9 mouse cellular contexts compared by ENCODE assay signal in genomic region chr10:80935241-80935640, GRCm38 (mm10). TPM values are rescaled to one million over a fixed set of nuclear protein-coding genes. Genes with fewer than 3 reads are reported as not detected.
DNase-seq lines count a peak whose midpoint lies in the region; ATAC-seq and TF ChIP-seq lines count a peak whose summit lies in the region.
"Had no signal": no experiment of that assay in that cellular context is flagged by ENCODE, and none has a peak within 500 bp of the region (broad histone marks: within the 10 kb centered on the region; RNA-seq: fewer than 3 reads in every experiment).

No protein-coding gene starts in this region.

- no peak for ATAC-seq in kidney, embryonic 15.5 days (replicated peaks; ENCODE audit: low FRiP score)
- no peak for ATAC-seq in heart, embryonic 13.5 days (ENCODE audit: extremely low read depth, insufficient number of reproducible peaks, low FRiP score, low TSS enrichment)
- no peak for ATAC-seq in liver, embryonic 15.5 days (ENCODE audit: insufficient read depth)
- no peak for ATAC-seq in activated CD4-positive, CD25-positive, alpha-beta regulatory T cell, adult 4 months

- peaks cover 79% of the 10 kb centered on the region for H3K27me3 ChIP-seq in kidney, embryonic 15.5 days
- H3K27me3 ChIP-seq in kidney, adult 2 months (replicated peaks; ENCODE audit: control insufficient read depth, insufficient read depth, low read length), result no peaks in the 10 kb centered on the region
- peaks cover 56% of the 10 kb centered on the region for H3K27me3 ChIP-seq in E14TG2a.4 (ENCODE audit: insufficient read depth, low read length)
- peaks cover 33% of the 10 kb centered on the region for H3K27me3 ChIP-seq in heart, embryonic 13.5 days (replicated peaks)
- peaks cover 99% of the 10 kb centered on the region for H3K27me3 ChIP-seq in liver, embryonic 15.5 days

- 0 out of 2 replicates have a peak overlapping the region, but pooled peaks have one; percentile 27 for H3K27ac ChIP-seq in kidney, embryonic 15.5 days
- H3K27ac ChIP-seq in kidney, adult 2 months (ENCODE audit: insufficient read depth, low read depth, low read length), result no peak overlapping the region
- peak overlapping the region; percentile 53 for H3K27ac ChIP-seq in heart, embryonic 13.5 days (replicated peaks)
- no peak overlapping the region for H3K27ac ChIP-seq in liver, embryonic 15.5 days (replicated peaks)

- H3K9me3 ChIP-seq in kidney, embryonic 15.5 days (replicated peaks), result no peaks in the 10 kb centered on the region
- H3K9me3 ChIP-seq in E14TG2a.4 (ENCODE audit: low read length), result no peaks in the 10 kb centered on the region
- no peaks in the 10 kb centered on the region for H3K9me3 ChIP-seq in heart, embryonic 13.5 days
- H3K9me3 ChIP-seq in liver, embryonic 15.5 days (replicated peaks), result no peaks in the 10 kb centered on the region

- H3K36me3 ChIP-seq in kidney, embryonic 15.5 days, result no peaks in the 10 kb centered on the region
- no peaks in the 10 kb centered on the region for H3K36me3 ChIP-seq in kidney, adult 2 months (ENCODE audit: control insufficient read depth, insufficient read depth, low read length)
- peaks cover 8% of the 10 kb centered on the region for H3K36me3 ChIP-seq in E14TG2a.4 (ENCODE audit: insufficient read depth, low read length)
- peaks cover 3% of the 10 kb centered on the region; the same call in 1 of the 2 replicates for H3K36me3 ChIP-seq in heart, embryonic 13.5 days
- no peaks in the 10 kb centered on the region for H3K36me3 ChIP-seq in liver, embryonic 15.5 days (replicated peaks)

- peaks cover 93% of the 10 kb centered on the region for H3K4me1 ChIP-seq in kidney, embryonic 15.5 days
- H3K4me1 ChIP-seq in kidney, adult 2 months (ENCODE audit: control insufficient read depth, insufficient read depth, low read length), result peaks cover 11% of the 10 kb centered on the region
- peaks cover 99% of the 10 kb centered on the region for H3K4me1 ChIP-seq in E14TG2a.4 (replicated peaks; ENCODE audit: low read depth, low read length)
- H3K4me1 ChIP-seq in heart, embryonic 13.5 days, result peaks cover 99% of the 10 kb centered on the region
- H3K4me1 ChIP-seq in liver, embryonic 15.5 days (replicated peaks), result peaks cover 92% of the 10 kb centered on the region

- H3K9ac ChIP-seq in kidney, embryonic 15.5 days, result no peak overlapping the region
- H3K9ac ChIP-seq in heart, embryonic 13.5 days, result peak overlapping the region; percentile 86
- H3K9ac ChIP-seq in liver, embryonic 15.5 days, result no peak overlapping the region

- TF ChIP-seq CTCF in kidney, adult 2 months (conservative IDR thresholded peaks at IDR 0.05; ENCODE audit: insufficient read depth, insufficient read length, low read depth, low read length), result no peak
- no peak for TF ChIP-seq CTCF in E14TG2a.4 (conservative IDR thresholded peaks at IDR 0.05; ENCODE audit: low read length)

- peak overlapping the region; percentile 68 for H3K4me2 ChIP-seq in kidney, embryonic 15.5 days
- H3K4me2 ChIP-seq in heart, embryonic 13.5 days, result peak overlapping the region; percentile 83
- peak overlapping the region; percentile 58; the same call in 1 of the 2 replicates for H3K4me2 ChIP-seq in liver, embryonic 15.5 days

- TF ChIP-seq POLR2A in kidney, adult 2 months (IDR thresholded peaks at IDR 0.05; ENCODE audit: low read depth, low read length), result no peak

- 18% methylated on average over 3 of the region's 3 CpGs for WGBS in kidney, embryonic 15.5 days
- WGBS in kidney, adult 2 months, result 50% methylated on average over 3 of the region's 3 CpGs
- WGBS in heart, embryonic 13.5 days, result 27% methylated on average over 3 of the region's 3 CpGs
- 5% methylated on average over 3 of the region's 3 CpGs for WGBS in liver, embryonic 15.5 days (ENCODE audit: insufficient replicate concordance)

- DNase-seq in kidney, adult 2 months, result no peak
- DNase-seq in ovary, adult 18-20 months (ENCODE audit: low spot score), result no peak
- no peak for DNase-seq in adrenal gland, postnatal 25 days
- DNase-seq: thymus, adult 2 months had no signal

- H3K4me3 ChIP-seq in kidney, embryonic 15.5 days (replicated peaks), result no peak overlapping the region
- no peak overlapping the region for H3K4me3 ChIP-seq in kidney, adult 2 months (ENCODE audit: insufficient read depth, low read depth, low read length)
- 0 out of 2 replicates have a peak overlapping the region, but pooled peaks have one; percentile 29 for H3K4me3 ChIP-seq in E14TG2a.4 (replicated peaks; ENCODE audit: low read length)
- peak overlapping the region; percentile 57; the same call in 1 of the 2 replicates for H3K4me3 ChIP-seq in heart, embryonic 13.5 days
- no peak overlapping the region for H3K4me3 ChIP-seq in liver, embryonic 15.5 days (replicated peaks)

RNA-seq across cellular contexts. Expression of gene Gadd45b, which starts 5.4 kb away (rescaled TPM):
- 18.0 and 20.8 TPM in 2 replicates for polyA plus RNA-seq in kidney, embryonic 15.5 days (2015; fragmentation: Nextera tagmentation; extraction: Ambion mirVana)
- 10.1 and 11.3 TPM in 2 replicates for polyA plus RNA-seq in kidney, adult 2 months (2012; rRNA removed)
- 29.2 and 33.9 TPM in 2 replicates for polyA plus RNA-seq in heart, embryonic 13.5 days (2015; fragmentation: Nextera tagmentation; extraction: Ambion mirVana)
- 3.8 and 4.0 TPM in 2 replicates for polyA plus RNA-seq in liver, embryonic 15.5 days (2015; fragmentation: Nextera tagmentation; extraction: Ambion mirVana)
- 10 to 100 TPM; 22.8 to 45.2 TPM for polyA plus RNA-seq in activated CD4-positive, CD25-positive, alpha-beta regulatory T cell, adult 4 months (2017; shearing (Covaris generic))
- 15.3 and 15.4 TPM in 2 replicates for total RNA-seq in adrenal gland, postnatal 25 days (2021)

RNA-seq across cellular contexts. Expression of gene Lmnb2, which starts 17.2 kb away (rescaled TPM):
- 55.0 and 59.3 TPM in 2 replicates for polyA plus RNA-seq in kidney, embryonic 15.5 days (2015; fragmentation: Nextera tagmentation; extraction: Ambion mirVana)
- 8.5 and 10.1 TPM in 2 replicates for polyA plus RNA-seq in kidney, adult 2 months (2012; rRNA removed)
- polyA plus RNA-seq in heart, embryonic 13.5 days (2015; fragmentation: Nextera tagmentation; extraction: Ambion mirVana), result 24.8 and 26.7 TPM in 2 replicates
- 11.0 and 12.4 TPM in 2 replicates for polyA plus RNA-seq in liver, embryonic 15.5 days (2015; fragmentation: Nextera tagmentation; extraction: Ambion mirVana)
- polyA plus RNA-seq in activated CD4-positive, CD25-positive, alpha-beta regulatory T cell, adult 4 months (2017; shearing (Covaris generic)), result 1 to 10 TPM; 2.8 to 4.5 TPM
- total RNA-seq in adrenal gland, postnatal 25 days (2021), result 14.4 and 15.2 TPM in 2 replicates

RNA-seq across cellular contexts. Expression of gene Timm13, which starts 34.5 kb away (rescaled TPM):
- polyA plus RNA-seq in kidney, embryonic 15.5 days (2015; fragmentation: Nextera tagmentation; extraction: Ambion mirVana), result 365 and 368 TPM in 2 replicates
- 375 and 474 TPM in 2 replicates for polyA plus RNA-seq in kidney, adult 2 months (2012; rRNA removed)
- polyA plus RNA-seq in heart, embryonic 13.5 days (2015; fragmentation: Nextera tagmentation; extraction: Ambion mirVana), result 285 and 314 TPM in 2 replicates
- 163 and 165 TPM in 2 replicates for polyA plus RNA-seq in liver, embryonic 15.5 days (2015; fragmentation: Nextera tagmentation; extraction: Ambion mirVana)
- polyA plus RNA-seq in activated CD4-positive, CD25-positive, alpha-beta regulatory T cell, adult 4 months (2017; shearing (Covaris generic)), result 100 to 1,000 TPM; 228 to 262 TPM
- total RNA-seq in adrenal gland, postnatal 25 days (2021), result 188 and 208 TPM in 2 replicates

Comparison
In these comparisons a context has a peak if more than half of its experiments do, and no peak if none do; other contexts are left out.
1. H3K27ac ChIP-seq: peak in kidney, embryonic 15.5 days (single experiment) and heart, embryonic 13.5 days (single experiment); none in kidney, adult 2 months (single experiment) and liver, embryonic 15.5 days (single experiment).
2. H3K4me3 ChIP-seq: peak in E14TG2a.4 (single experiment) and heart, embryonic 13.5 days (single experiment); none in kidney, embryonic 15.5 days (single experiment), kidney, adult 2 months (single experiment) and liver, embryonic 15.5 days (single experiment).
3. Peak in every context shown above with its lines, with median percentiles within 50 percentile points of each other: H3K4me2 ChIP-seq.